Mouse (Mus musculus) layer of hippocampus, postnatal 14 days (tissue): Measurements from ENCODE around the gene Trabd2b. TPM values are rescaled to one million over a fixed set of nuclear protein-coding genes. Genes with fewer than 3 reads are reported as not detected.

Source experiments
- DNase-seq, 2 experiments: peaks; one replicate each; pipeline ENCODE4 v3.0.0; 2021 to 2022; ENCODE audit warnings: low spot score in 2 of 2, mixed read lengths in 1 of 2
- total RNA-seq, 2 experiments: library from RNA; stranded (reverse); gene quantifications; 2 replicates each; pipeline ENCODE4 v1.2.3; 2021

Gene Trabd2b
- total RNA-seq, 2 experiments from 2014 or later = 1.1 TPM

DNA sequence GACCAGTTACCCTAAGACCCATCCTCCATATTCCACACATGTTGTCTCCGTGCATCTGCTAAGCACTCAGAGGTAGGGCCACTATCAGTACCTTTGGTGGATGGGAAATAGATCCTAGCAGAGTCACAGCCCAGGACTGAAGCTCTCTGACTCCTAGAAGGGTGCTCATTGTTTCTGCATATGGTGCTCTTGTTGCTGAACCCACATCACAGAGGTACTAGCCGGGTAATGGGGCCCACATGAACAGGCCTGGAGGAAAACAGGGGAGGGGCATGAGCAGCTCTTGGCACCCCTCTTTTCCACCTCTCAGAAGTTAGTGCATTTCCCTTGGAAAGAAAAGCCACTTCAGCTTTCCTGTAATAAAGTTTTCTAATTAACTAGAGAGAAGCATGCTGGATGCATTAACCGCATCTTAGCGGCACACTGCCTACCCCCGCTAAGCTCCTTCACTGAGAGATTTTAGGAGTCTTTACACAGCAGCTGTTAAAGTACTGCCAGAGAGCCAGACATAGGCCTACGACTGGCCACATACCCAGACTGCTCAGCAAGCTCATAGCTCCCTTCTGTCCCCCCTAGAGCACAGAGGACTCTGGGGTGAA lies 131.0 kb downstream of the Trabd2b start:
- no peak for DNase-seq

DNA sequence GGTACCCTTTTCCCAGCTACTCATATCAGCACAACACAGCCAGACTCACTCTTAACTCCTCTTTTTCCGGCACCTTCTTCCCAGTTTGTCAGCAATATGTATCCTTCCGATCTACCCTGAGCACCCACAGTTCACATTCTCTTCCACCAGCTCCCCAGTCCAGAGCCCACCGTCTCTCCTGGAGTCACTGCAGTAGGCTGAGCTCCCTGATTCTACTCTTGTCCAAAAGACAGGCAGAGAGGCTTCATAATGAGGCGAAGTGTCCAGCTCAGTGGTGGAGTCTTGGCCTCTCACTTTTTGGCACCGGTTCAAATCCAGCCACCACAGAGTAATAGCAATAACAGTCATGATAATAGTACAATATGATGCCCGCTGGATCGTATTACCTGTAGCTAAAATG lies 133.5 kb downstream of the Trabd2b start:
- no peak for DNase-seq

GRCm38 (mm10) chr4:114541221-114541620 lies 134.7 kb downstream of the Trabd2b start:
- DNase-seq = no peak

GRCm38 (mm10) chr4:114542136-114542535 lies 135.6 kb downstream of the Trabd2b start:
- no peak for DNase-seq

DNA sequence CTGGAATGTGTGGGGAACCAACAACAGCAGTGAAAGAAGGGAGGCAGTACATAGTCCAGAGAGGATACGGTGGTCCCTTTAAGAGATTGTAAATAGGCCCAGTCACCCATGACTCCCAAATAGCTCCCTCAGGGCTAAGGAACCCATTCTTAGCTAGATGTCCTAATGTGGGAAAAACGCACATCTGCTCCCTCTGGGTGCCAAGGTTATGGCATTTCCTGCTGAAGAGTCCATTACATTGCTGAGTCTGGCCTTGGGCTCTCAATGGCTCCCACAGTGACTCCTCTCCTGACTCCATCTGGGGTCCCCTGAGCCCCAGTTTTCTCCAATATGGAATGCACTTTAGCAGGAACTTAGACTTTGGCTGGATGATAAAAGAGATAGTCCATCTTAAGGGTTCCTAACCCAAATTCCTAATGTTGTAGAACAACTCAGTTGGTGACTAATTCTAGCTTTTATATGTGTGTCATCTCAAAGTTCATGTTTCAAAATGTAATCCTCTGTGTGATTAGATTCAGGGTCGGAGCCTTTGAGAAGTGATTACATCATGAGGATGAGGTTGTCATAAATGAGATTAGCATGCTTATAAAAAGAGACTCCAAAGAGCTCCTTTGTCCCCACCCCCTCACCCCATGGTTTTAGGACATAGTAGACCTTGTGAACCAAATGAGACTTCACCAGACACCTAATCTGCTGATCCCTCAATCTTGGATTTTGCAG lies 139.1 kb downstream of the Trabd2b start:
- no peak for DNase-seq

- peak in 1 of 2 experiments; percentile 33 for DNase-seq
These were observed 141.3 kb downstream of the Trabd2b start for GRCm38 (mm10) chr4:114547658-114548448.

DNA sequence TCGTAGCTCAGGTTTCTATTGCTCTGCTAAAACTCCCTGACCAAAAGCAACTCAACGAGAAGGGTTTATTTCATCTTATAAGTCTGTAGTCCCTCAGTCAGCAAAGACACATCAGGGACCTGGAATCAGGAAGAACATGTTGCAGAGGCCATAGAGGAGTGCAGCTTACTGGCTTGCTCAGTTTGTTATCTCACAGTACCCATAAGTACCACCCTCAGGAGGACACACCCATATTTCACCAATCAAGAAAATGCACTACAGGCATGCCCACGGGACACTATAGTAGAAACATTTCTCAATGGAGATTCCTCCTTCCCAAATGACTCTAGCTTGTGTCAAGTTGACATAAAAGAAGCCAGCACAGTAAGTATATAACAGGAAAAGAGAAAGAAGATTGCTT lies 143.0 kb downstream of the Trabd2b start:
- no peak for DNase-seq

DNA sequence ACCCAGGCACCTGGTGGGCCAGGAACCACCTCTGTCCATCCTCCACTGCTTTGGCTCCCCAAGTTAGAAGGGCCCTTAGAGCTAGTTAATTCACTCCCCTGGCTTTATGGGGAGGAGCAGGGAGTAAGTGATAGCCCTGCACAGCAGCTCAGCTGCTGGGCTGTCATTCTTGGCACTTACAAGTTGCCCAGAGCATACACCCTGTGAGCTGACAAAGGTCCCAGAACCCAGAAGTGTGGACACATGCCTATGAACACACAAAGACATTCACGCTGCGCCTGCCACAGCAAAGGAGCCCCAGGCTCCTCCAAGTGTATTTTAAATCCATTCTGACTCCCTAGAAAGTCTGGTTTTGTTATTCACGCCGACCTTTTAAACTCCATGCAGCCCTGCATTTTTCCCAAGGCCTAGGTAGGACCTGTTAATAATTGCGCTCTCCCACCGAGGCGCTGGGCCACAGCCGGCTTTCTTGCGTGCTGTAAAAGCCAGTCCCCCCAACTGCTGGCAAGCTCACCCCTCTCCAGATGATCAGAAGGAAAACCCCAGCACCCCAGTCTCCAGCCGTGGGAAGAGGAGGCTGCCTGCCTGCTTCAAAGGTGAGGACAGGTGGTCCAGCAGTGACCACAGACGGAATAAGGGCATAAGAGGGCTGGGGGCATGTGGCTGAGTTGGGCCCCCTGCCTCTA lies 144.1 kb downstream of the Trabd2b start:
- DNase-seq = no peak

- no peak for DNase-seq
These were observed 150.4 kb downstream of the Trabd2b start for GRCm38 (mm10) chr4:114556880-114557279.

GRCm38 (mm10) chr4:114557731-114558130 lies 151.2 kb downstream of the Trabd2b start:
- no peak for DNase-seq

DNA sequence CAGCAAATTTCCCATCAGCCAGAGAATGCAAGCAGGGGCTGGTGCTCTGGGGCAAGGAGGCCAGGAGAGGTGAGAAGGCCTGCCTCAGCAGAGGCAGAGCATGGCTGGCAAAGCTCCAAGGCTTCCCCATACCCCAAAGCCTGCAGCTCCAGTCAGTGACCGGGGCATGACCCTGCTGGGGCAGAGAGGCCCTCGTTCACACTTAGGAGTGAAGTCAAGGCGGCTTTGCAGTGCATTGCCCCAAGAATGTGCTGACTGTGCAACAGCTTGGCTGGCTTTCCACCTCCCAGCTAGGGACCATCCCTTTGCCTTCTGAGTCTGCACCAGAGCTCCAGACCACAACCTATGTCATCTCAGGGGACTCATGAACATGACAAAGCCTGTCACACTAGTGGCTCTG lies 152.0 kb downstream of the Trabd2b start:
- no peak for DNase-seq

GRCm38 (mm10) chr4:114560638-114561216 lies 154.2 kb downstream of the Trabd2b start:
- no peak for DNase-seq

DNA sequence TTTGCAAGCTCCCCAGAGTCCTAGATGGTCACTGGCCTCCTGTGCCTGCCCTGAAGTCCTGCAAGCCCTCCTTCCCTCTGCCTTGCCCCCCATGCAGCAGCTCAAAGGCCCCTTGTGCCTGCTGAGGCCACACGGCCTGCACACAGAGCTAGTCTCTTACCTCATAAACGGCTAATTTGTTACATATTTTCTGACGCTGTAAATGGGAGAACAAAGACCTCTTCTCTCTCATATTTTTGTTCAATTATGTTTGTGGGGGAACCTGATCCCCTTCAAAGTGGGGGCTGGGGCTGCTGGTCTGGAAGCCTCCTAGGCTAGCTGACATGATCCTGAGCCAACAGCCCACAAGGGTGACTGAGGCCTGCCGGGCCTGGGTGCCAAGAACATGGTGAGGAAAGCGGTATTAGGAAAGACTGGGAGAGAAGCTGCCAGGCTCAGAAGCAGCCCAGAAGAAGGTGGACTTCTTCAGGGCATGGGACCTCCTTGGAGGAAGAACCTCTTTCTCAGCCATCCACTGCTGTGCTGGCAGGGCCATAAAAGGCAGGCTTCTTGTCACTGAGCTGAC lies 157.7 kb downstream of the Trabd2b start:
- DNase-seq = no peak

DNA sequence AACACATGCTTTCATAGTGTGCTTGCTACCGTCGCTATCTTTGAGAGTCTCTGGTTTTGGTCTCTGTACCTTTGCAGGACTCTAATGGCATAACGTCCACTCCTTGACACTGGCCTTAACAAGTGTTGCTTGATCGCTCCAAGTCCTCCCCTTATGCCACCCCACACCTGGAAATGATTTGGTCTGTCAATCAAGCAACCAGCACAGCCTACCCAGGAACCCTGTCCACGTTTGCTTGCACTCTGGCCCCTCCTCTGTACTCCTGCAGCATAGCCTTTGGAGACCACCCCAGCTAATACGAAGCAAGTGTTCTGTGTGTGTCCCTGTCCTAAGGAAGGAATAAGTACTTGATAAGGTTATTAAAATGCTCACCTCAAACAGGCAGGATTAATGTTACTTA lies 161.1 kb downstream of the Trabd2b start:
- DNase-seq = no peak

DNA sequence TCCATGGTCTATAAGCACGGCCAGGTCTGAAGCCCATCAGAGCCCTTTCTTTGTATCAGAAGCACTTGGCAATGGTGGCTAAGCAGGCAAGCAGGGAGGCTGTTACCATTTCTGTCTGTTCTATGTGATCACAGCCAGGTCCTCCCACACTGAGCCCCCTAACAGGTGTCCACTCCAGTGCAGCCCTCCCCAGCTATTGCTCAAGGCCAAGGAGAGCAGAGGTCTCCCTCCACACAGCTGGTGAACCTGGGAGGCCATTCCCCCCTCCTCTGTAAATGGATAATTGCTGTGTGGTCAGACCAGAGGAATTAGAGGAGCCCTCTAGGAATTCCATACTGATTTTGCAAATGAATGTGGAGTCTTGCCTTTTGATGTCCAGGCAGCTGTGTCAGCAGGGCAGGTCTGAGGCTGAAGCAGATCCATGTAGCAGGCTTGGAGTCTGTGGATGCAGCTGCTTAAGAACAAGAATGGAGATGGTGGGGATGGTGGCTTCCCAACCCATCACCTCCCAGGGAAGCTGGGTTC lies 161.6 kb downstream of the Trabd2b start:
- no peak for DNase-seq

DNA sequence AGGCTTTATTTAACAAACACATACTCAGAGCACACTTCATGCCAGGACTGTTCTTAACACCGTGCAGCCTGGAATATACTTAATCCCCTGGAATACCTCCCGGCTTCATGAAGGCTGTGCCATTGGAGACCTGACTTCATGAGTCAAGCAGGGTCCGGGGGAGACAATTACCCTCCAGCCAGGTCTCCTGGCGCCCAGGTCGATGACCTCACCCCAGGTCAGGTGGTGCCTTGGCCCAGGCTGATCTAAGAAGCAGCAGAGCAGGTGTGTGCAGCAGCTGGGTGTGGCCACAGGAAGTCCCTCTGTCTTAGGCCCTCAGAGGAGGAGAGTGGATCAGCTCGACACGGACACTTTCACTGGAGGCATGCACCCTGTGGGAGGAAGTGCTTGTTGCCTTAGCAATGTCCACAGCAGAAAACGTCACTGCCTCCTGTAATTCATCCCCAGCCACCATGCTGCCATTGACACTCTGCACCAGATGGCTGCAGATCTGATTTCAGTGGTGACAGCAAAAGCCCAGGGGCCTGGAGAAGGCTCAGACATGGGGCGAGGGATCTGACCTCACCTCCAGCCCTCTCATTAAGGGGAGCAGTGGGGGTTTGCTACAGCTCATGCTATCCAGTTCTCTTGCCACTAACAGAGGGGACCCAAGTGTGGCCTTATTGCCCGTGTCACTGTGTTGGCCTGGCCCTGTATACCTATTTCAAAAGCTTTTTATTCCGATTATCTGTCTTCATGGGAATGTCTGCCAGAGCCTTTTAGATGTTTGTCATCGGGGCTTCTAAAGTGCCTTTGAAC lies 171.8 kb downstream of the Trabd2b start:
- DNase-seq = no peak

GRCm38 (mm10) chr4:114583546-114584144 lies 177.1 kb downstream of the Trabd2b start:
- DNase-seq = no peak

GRCm38 (mm10) chr4:114584686-114585085 lies 178.2 kb downstream of the Trabd2b start:
- DNase-seq = no peak

DNA sequence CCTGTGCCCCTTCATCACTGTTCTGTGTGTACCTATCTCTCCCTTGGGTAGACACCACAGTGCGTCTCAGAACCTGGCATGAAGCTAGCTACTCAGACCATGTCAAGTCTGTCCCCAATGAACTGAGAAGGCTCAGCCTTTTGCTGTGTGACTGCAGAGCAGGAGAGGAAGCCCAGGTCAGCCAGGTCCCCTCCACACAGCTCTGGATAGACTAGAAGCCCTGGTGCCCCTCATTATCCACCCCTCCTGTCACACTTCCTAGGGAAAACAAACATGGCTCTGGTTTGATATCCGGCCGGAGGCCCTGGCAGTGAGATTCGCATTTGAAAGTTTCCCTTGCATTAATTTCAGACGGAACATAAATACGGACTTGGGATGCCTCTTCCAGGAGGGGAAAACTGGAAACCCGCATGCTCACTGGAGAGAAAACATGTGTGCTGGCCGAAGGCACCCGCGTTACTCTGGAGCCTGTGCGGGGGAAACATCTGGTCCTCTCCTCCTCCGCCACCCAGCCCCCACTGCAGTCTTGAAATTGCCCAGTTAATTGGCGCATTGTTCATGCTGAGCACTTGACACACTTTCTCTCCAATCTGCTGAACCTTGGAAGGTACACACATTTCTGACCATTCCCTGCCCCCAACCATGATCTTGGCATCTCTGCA lies 187.2 kb downstream of the Trabd2b start:
- DNase-seq = no peak
